Mouse (Mus musculus) liver, embryonic 15.5 days (tissue): Measurements from ENCODE around the gene Senp8. TPM values are rescaled to one million over a fixed set of nuclear protein-coding genes. Genes with fewer than 3 reads are reported as not detected.

Experiments
- ATAC-seq: fragments of 200-750 bp; cut with Nextera tagmentation; 2 replicates; pipeline ENCODE4 v1.8.0; 2017; ENCODE audit warnings: moderate number of reproducible peaks, mild to moderate bottlenecking, moderate library complexity; ENCODE audit not compliant: insufficient read depth
- H3K27ac ChIP-seq: fragments of 300-500 bp; sonication (generic); replicated peaks from 2 replicates; pipeline ENCODE4 v1.5.1; 2015; ENCODE audit warnings: mild to moderate bottlenecking, inconsistent platforms
- H3K27me3 ChIP-seq: fragments of 300-500 bp; sonication (generic); 2 replicates; pipeline ENCODE4 v1.6.1; 2015; ENCODE audit warnings: mild to moderate bottlenecking, inconsistent platforms
- H3K36me3 ChIP-seq: fragments of 300-500 bp; sonication (generic); replicated peaks from 2 replicates; pipeline ENCODE4 v1.6.1; 2015; ENCODE audit warnings: moderate library complexity, mild to moderate bottlenecking, inconsistent platforms
- H3K4me1 ChIP-seq: fragments of 300-500 bp; sonication (generic); replicated peaks from 2 replicates; pipeline ENCODE4 v1.6.1; 2015; ENCODE audit warnings: inconsistent platforms
- H3K4me2 ChIP-seq: fragments of 300-500 bp; sonication (generic); 2 replicates; pipeline ENCODE4 v1.6.1; 2015; ENCODE audit warnings: moderate library complexity, mild to moderate bottlenecking, inconsistent platforms
- H3K4me3 ChIP-seq: fragments of 300-500 bp; sonication (generic); replicated peaks from 2 replicates; pipeline ENCODE4 v1.5.1; 2015; ENCODE audit warnings: mild to moderate bottlenecking, inconsistent platforms
- H3K9ac ChIP-seq: fragments of 300-500 bp; sonication (generic); 2 replicates; pipeline ENCODE4 v1.6.1; 2015; ENCODE audit warnings: moderate library complexity, mild to moderate bottlenecking, inconsistent platforms
- H3K9me3 ChIP-seq: fragments of 300-500 bp; sonication (generic); replicated peaks from 2 replicates; pipeline ENCODE4 v1.6.1; 2016; ENCODE audit warnings: inconsistent platforms
- whole genome bisulfite sequencing: fragments of 180-500 bp; shearing (Covaris S2); methylation state at CpG from one replicate; pipeline ENCODE4 v1.1.7; 2015; ENCODE audit warnings: mixed read lengths; ENCODE audit not compliant: insufficient replicate concordance; 5-methylcytosine and 5-hydroxymethylcytosine counted together
- polyA plus RNA-seq: library from polyadenylated mRNA; unstranded; fragments of >200 nt; fragmentation: Nextera tagmentation; extraction: Ambion mirVana; gene quantifications from 2 replicates; pipeline ENCODE4 v1.2.1, GENCODE M21; 2015

Senp8 gene
- polyA plus RNA-seq, 1 experiment from 2014 or later: 3.0 TPM

DNA sequence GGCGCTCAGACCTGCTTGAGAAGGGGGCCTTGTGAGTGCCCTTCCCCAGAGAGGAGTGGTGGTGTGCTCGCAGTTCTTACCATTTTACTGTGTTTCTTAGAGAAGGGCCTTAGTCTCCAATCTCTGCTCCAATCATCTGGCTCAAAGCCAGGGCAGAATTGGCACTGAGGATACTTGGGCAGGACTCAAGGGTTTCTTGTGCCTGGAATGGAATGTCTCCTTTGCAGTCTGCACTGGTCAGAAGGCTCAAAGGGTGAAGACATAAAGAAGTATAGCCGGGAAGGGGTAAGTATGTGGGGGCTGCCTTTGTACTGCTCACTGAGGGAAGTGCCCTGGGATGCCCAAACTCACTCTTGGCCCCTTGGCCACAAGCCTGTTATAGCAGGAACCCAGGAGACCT is 41.3 kb downstream of the Senp8 start:
- Histone ChIP-seq H3K9me3 (no peaks in the 10 kb centered on the region), H3K4me1 (no peaks in the 10 kb centered on the region), H3K4me2 (no peak overlapping the region), H3K27ac (no peak overlapping the region), H3K27me3 (peaks cover 7% of the 10 kb centered on the region), H3K4me3 (no peak overlapping the region), H3K36me3 (no peaks in the 10 kb centered on the region), H3K9ac (no peak overlapping the region)
- WGBS: 56% methylated on average over 3 of the region's 3 CpGs
- no peak for ATAC-seq

DNA sequence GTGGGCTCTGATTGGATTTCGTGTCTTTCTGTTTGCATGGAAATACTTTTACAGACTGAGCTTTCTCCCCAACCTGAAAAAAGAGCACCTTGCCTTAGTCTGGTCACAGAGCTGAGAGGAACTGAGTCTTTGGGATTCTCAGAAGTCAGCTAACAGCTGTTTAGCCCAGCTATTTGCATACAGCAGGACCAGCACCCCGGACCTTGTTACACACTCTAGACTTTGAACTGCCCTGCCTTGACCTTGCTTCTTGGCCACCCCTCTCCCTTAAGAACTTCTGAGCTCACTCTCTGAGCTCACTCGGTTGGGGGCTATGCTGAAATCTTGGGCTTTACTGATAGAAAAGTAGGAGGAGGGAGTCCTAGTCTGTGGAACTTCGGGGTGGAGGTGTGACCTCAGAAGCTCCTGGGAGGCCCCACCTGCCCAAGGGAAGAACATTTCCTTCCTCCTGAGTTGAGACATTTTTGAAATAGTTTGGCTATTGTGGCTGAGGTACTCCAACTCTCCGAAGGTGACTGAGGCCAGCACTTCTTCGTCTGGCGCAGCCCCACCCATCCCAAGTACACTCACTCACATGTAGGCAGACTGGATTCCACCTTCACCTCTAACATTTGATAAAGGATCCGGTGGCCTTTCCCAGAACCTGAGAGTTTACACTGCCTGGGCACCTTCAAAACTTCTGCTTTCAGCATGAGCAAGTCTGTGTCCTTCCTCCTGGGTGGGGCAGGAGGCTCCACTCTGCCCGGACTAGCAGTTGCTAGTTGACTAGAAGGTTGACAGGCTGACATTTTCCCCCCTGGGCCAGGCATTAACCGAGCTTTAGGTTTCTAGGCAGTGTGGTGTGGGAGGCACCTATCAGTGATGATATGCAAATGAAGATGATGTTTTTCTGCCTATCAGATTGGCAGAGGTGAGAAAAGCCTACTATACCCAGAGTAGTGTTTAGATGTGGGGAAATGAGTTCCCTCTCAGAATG is 43.4 kb downstream of the Senp8 start:
- H3K27me3 ChIP-seq: peaks cover 10% of the 10 kb centered on the region
- no peaks in the 10 kb centered on the region for H3K4me1 ChIP-seq
- no peak overlapping the region for H3K9ac ChIP-seq
- 35% methylated on average over 10 of the region's 10 CpGs for WGBS
- H3K4me2 ChIP-seq: no peak overlapping the region
- no peaks in the 10 kb centered on the region for H3K9me3 ChIP-seq
- no peak overlapping the region for H3K27ac ChIP-seq
- H3K36me3 ChIP-seq: no peaks in the 10 kb centered on the region
- H3K4me3 ChIP-seq: no peak overlapping the region
- no peak for ATAC-seq

GRCm38 (mm10) chr9:59703099-59703498 is 47.4 kb downstream of the Senp8 start:
- H3K27me3 ChIP-seq: peaks cover 24% of the 10 kb centered on the region
- H3K9ac ChIP-seq: no peak overlapping the region
- no peaks in the 10 kb centered on the region for H3K4me1 ChIP-seq
- H3K4me2 ChIP-seq: no peak overlapping the region
- no peaks in the 10 kb centered on the region for H3K9me3 ChIP-seq
- H3K27ac ChIP-seq: no peak overlapping the region
- no peak overlapping the region for H3K4me3 ChIP-seq
- no peaks in the 10 kb centered on the region for H3K36me3 ChIP-seq
- ATAC-seq: no peak
- 61% methylated on average over 6 of the region's 6 CpGs for whole genome bisulfite sequencing

DNA sequence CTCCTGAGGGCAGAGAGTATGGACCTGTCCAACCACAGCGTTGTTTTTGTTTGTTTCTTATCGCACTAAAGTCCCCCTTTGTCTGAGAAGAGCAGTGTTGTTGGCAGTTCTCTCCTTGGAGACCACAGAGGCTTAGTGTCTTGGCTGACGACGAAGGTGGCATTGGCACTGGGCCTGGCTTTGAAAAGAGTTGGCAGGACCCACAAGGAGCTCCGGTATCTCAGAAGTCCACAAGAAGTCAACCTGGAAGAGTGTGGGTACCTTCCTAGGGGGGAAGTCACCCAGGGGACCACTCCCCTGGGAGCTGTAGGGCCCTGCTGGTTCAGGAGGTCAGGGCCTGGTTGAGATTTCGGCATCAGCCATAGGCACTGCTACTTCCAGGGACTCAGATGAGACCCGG is 49.4 kb downstream of the Senp8 start:
- Histone ChIP-seq H3K36me3 (no peaks in the 10 kb centered on the region), H3K4me3 (no peak overlapping the region), H3K4me2 (no peak overlapping the region), H3K9me3 (no peaks in the 10 kb centered on the region), H3K4me1 (no peaks in the 10 kb centered on the region), H3K9ac (no peak overlapping the region), H3K27me3 (peaks cover 40% of the 10 kb centered on the region), H3K27ac (no peak overlapping the region)
- WGBS: 70% methylated on average over 7 of the region's 7 CpGs
- no peak for ATAC-seq

- no peaks in the 10 kb centered on the region for H3K9me3 ChIP-seq
- no peak overlapping the region for H3K4me3 ChIP-seq
- no peak overlapping the region for H3K4me2 ChIP-seq
- no peak overlapping the region for H3K27ac ChIP-seq
- no peaks in the 10 kb centered on the region for H3K4me1 ChIP-seq
- H3K9ac ChIP-seq: no peak overlapping the region
- ATAC-seq: no peak
- peaks cover 75% of the 10 kb centered on the region for H3K27me3 ChIP-seq
- H3K36me3 ChIP-seq: no peaks in the 10 kb centered on the region
- 65% methylated on average over 3 of the region's 3 CpGs for WGBS
Observed at GRCm38 (mm10) chr9:59696381-59696780, 54.1 kb downstream of the Senp8 start.

GRCm38 (mm10) chr9:59695451-59695813 is 55.1 kb downstream of the Senp8 start:
- no peak overlapping the region for H3K4me3 ChIP-seq
- WGBS: 29% methylated on average over 3 of the region's 3 CpGs
- no peak for ATAC-seq
- H3K9me3 ChIP-seq: no peaks in the 10 kb centered on the region
- peaks cover 76% of the 10 kb centered on the region for H3K27me3 ChIP-seq
- no peak overlapping the region for H3K27ac ChIP-seq
- H3K36me3 ChIP-seq: no peaks in the 10 kb centered on the region
- no peak overlapping the region for H3K4me2 ChIP-seq
- no peaks in the 10 kb centered on the region for H3K4me1 ChIP-seq
- H3K9ac ChIP-seq: no peak overlapping the region

GRCm38 (mm10) chr9:59694571-59695450 is 55.7 kb downstream of the Senp8 start:
- Histone ChIP-seq H3K9ac (no peak overlapping the region), H3K27me3 (peaks cover 75% of the 10 kb centered on the region), H3K4me2 (no peak overlapping the region), H3K9me3 (no peaks in the 10 kb centered on the region), H3K4me1 (no peaks in the 10 kb centered on the region), H3K27ac (no peak overlapping the region), H3K4me3 (no peak overlapping the region), H3K36me3 (no peaks in the 10 kb centered on the region)
- no peak for ATAC-seq
- WGBS: 50% methylated on average over 16 of the region's 16 CpGs

- Histone ChIP-seq H3K4me1 (no peaks in the 10 kb centered on the region), H3K9me3 (no peaks in the 10 kb centered on the region), H3K27ac (no peak overlapping the region), H3K27me3 (peaks cover 64% of the 10 kb centered on the region), H3K4me3 (no peak overlapping the region), H3K36me3 (no peaks in the 10 kb centered on the region), H3K9ac (no peak overlapping the region), H3K4me2 (0 out of 2 replicates have a peak overlapping the region, but pooled peaks have one; percentile 10)
- ATAC-seq: no peak
- 41% methylated on average over 9 of the region's 9 CpGs for WGBS
Observed at GRCm38 (mm10) chr9:59692145-59692544, 58.4 kb downstream of the Senp8 start.

GRCm38 (mm10) chr9:59691635-59692094 is 58.8 kb downstream of the Senp8 start:
- Histone ChIP-seq H3K4me3 (no peak overlapping the region), H3K36me3 (no peaks in the 10 kb centered on the region), H3K4me1 (no peaks in the 10 kb centered on the region), H3K9me3 (no peaks in the 10 kb centered on the region), H3K9ac (no peak overlapping the region), H3K27ac (no peak overlapping the region), H3K27me3 (peaks cover 66% of the 10 kb centered on the region), H3K4me2 (peak overlapping the region; percentile 10; the same call in 1 of the 2 replicates)
- ATAC-seq: no peak
- WGBS: 12% methylated on average over 23 of the region's 23 CpGs

GRCm38 (mm10) chr9:59687416-59688046 is 63.0 kb downstream of the Senp8 start:
- Histone ChIP-seq H3K9ac (no peak overlapping the region), H3K36me3 (no peaks in the 10 kb centered on the region), H3K27ac (no peak overlapping the region), H3K4me2 (no peak overlapping the region), H3K27me3 (peaks cover 70% of the 10 kb centered on the region), H3K9me3 (no peaks in the 10 kb centered on the region), H3K4me1 (no peaks in the 10 kb centered on the region), H3K4me3 (no peak overlapping the region)
- 19% methylated on average over 6 of the region's 6 CpGs for WGBS
- ATAC-seq: no peak
